Mouse (Mus musculus): ENCODE results near the gene Ndufc1.

DNA sequence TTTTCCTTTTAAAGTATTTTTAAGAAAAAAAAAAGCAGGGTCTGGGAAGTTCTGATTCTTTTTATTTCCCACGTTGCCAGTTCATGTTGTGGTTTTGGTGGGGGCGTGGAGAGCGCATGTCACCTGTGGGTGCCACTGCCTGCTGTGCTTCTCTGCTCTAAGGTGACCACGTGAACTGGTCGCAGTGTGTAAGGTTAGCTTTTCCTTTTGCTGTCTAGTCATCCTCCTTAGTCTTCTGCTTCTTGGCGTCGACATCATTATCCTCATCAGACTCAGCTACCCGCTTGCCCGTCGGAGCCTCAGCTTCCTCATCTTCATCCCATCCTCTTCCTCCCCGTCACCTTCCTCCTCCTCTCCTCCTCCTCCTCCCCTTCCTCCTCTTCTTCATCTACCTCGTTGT lies 6.2 kb downstream of the Ndufc1 start:
- TF ChIP-seq EP300 (IDR thresholded peaks at IDR 0.05; ENCODE audit: low read depth) (no peak), CTCF (IDR thresholded peaks at IDR 0.05; ENCODE audit: low read depth) (no peak)
